Mouse (Mus musculus): ENCODE results near the gene Tunar. TPM values are rescaled to one million over a fixed set of nuclear protein-coding genes. Genes with fewer than 3 reads are reported as not detected.

Gene Tunar
- polyA plus RNA-seq, 1 experiment from 2014 or later = 3.1 TPM

DNA sequence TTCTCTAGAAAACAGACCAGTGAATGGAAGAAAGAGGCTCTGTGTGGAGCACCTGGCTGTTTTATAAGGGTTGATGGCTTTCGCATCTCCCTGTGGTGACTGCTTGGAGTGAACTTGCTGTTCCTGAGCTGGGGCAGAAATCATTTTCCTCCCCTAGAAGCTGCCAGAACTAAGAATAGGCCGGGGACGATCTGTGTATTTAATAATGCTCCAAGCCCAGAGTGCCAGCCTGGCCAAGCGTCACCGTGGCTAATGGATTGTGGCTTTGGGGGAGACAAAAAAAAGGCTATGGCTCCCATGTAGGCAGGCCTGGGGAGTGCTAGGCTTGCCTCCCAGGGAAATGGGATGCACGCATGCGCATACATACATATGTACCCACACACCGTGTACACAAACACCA is 80.2 kb downstream of the Tunar start:
- no peak overlapping the region for H3K4me3 ChIP-seq
- no peak overlapping the region for H3K4me2 ChIP-seq (replicated peaks)
- no peak overlapping the region for H3K9ac ChIP-seq
- 82% methylated on average over 8 of the region's 8 CpGs for WGBS
- H3K9me3 ChIP-seq (replicated peaks) = no peaks in the 10 kb centered on the region
- no peak for ATAC-seq (ENCODE audit: low FRiP score)
- H3K36me3 ChIP-seq = no peaks in the 10 kb centered on the region
- no peaks in the 10 kb centered on the region for H3K27me3 ChIP-seq
- no peak overlapping the region for H3K27ac ChIP-seq
- no peaks in the 10 kb centered on the region for H3K4me1 ChIP-seq

DNA sequence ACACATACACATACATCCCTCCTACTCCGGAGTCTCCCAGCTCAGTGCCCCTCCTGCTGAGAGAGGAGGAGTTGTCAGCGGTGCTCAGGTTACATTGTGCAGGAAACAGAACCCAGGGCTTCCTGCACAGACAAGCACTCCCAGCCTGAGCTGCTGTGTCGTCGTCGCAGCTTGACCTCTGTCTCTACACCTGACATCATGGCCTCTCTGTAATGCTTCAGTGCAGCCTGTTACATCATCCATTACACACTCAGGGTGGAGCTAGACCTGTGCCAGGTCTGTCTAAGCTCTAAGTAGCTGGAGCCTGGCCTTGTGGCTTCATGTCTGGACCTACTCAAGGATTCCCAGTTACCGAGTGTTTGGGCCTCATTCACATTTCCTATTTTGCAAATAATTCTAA is 86.8 kb downstream of the Tunar start:
- no peak for ATAC-seq (ENCODE audit: low FRiP score)
- no peaks in the 10 kb centered on the region for H3K36me3 ChIP-seq

DNA sequence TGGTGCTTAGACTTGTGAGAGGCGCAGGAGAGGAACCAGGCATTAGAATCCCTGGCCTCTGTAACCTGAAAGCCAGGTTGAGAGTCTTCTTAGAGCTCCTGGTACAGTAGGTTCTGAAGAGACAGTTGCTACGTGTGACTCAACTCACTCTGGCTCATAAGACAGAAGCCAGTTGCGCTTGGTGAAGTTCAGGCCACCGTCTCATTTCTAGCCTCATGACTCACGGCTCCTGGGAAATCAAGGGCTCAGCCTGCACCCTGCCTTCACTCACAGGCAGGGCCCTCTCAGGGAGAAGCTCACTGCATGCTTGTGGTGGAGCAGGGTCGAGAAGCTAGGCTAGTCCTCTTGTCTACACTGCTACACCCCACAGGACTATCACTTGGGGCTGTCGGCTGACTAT is 92.9 kb downstream of the Tunar start:
- WGBS = 84% methylated on average over 7 of the region's 7 CpGs
- Histone ChIP-seq H3K27ac (no peak overlapping the region), H3K4me2 (replicated peaks) (no peak overlapping the region), H3K27me3 (0 out of 2 replicates have a peak, but pooled peaks cover 4% of the 10 kb centered on the region), H3K36me3 (no peaks in the 10 kb centered on the region), H3K9me3 (replicated peaks) (no peaks in the 10 kb centered on the region), H3K9ac (no peak overlapping the region), H3K4me1 (no peaks in the 10 kb centered on the region; the same call in 1 of the 2 replicates), H3K4me3 (no peak overlapping the region)
- ATAC-seq (ENCODE audit: low FRiP score) = no peak

More for the DNA sequence above, 86.8 kb downstream of the Tunar start:
- H3K9me3 ChIP-seq (replicated peaks) = no peaks in the 10 kb centered on the region
- no peaks in the 10 kb centered on the region for H3K4me1 ChIP-seq
- WGBS = 51% methylated on average over 6 of the region's 6 CpGs
- no peak overlapping the region for H3K9ac ChIP-seq
- H3K27ac ChIP-seq = no peak overlapping the region
- H3K4me3 ChIP-seq = no peak overlapping the region
- H3K27me3 ChIP-seq = no peaks in the 10 kb centered on the region
- H3K4me2 ChIP-seq (replicated peaks) = no peak overlapping the region

DNA sequence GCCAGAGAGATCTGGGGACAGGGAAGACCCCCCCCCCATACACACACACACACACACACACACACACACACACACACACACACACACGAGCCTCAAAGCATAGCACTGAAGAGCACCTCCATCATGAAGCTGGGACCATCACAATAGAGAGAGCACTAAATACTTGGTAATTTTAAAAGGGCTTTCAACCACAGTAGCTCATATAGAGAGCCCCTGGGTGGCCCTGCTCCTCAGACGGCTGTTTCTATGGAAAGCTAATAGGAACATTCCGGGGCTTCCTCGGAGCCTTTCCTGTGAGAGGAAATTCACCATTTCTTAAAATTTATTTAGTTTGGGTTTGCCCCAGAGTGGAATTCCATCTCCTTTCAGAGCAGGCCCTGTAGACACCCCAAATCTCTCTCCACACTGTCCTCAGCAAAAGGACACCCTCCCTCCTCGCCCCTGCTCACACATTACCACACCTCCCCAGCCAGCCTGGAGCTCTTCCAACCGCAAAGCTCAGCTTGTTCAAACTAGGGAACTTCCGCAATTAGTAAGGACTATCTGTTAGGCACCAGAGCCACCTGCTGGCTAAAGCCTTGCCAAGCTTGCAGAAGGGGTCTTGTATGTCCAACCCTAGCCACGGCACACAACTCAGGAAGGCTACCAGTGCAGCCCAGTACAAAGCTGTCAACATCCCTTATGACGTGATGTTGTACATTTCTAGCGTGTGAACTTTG is 93.5 kb downstream of the Tunar start:
- WGBS = 32% methylated on average over 9 of the region's 10 CpGs
- peak; percentile 69; the same call in 1 of the 2 replicates for ATAC-seq (ENCODE audit: low FRiP score)
- Histone ChIP-seq H3K27me3 (0 out of 2 replicates have a peak, but pooled peaks cover 4% of the 10 kb centered on the region), H3K9ac (no peak overlapping the region), H3K27ac (no peak overlapping the region), H3K9me3 (replicated peaks) (no peaks in the 10 kb centered on the region), H3K4me3 (no peak overlapping the region), H3K36me3 (no peaks in the 10 kb centered on the region), H3K4me1 (no peaks in the 10 kb centered on the region; the same call in 1 of the 2 replicates), H3K4me2 (replicated peaks) (no peak overlapping the region)

DNA sequence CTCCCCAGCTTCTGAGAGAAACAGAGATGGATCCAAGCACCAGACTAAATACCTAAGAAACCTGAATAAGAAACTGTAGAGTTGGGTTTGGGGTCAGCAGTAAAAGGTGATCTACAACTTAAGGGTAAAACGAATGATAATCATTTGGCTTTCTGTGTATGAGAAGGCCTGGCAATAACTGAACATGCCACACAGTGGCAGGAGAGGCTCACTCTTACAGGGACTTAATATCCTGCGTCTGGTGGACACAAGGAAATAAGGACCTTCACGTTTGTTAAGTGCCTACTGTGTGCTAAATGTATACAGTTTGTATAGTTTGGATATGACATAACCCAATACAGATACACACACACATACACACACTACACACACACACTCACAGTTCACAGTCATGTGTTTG is 98.2 kb downstream of the Tunar start:
- 0 out of 2 replicates have a peak, but pooled peaks cover 4% of the 10 kb centered on the region for H3K27me3 ChIP-seq
- no peaks in the 10 kb centered on the region for H3K36me3 ChIP-seq
- no peak overlapping the region for H3K4me3 ChIP-seq
- H3K9ac ChIP-seq = no peak overlapping the region
- H3K9me3 ChIP-seq (replicated peaks) = no peaks in the 10 kb centered on the region
- no peak overlapping the region for H3K27ac ChIP-seq
- WGBS = 64% methylated on average over 3 of the region's 3 CpGs
- no peaks in the 10 kb centered on the region; the same call in 1 of the 2 replicates for H3K4me1 ChIP-seq
- ATAC-seq (ENCODE audit: low FRiP score) = no peak
- H3K4me2 ChIP-seq (replicated peaks) = no peak overlapping the region

DNA sequence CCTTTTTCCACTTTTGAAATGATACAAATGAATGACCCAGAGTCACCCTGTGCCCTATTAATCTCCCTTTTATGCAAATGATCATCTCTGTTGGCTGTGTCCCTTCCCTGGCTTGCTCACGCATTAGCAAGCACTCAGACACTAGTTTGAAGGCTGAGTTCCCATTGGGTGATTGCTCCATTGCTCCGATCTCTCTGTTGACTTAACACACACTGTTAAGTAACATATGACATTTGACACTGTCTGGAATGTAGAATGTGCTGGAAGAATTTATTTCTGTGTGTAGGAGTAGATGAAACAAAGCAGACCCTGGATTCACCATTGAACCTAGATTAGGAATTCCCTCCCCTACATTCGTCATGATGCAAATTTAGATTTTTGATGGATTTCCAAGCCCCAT is 99.1 kb downstream of the Tunar start:
- H3K9ac ChIP-seq = no peak overlapping the region
- H3K4me2 ChIP-seq (replicated peaks) = no peak overlapping the region
- no peaks in the 10 kb centered on the region for H3K36me3 ChIP-seq
- H3K27me3 ChIP-seq = 0 out of 2 replicates have a peak, but pooled peaks cover 4% of the 10 kb centered on the region
- no peak for ATAC-seq (ENCODE audit: low FRiP score)
- H3K27ac ChIP-seq = no peak overlapping the region
- no peaks in the 10 kb centered on the region for H3K4me1 ChIP-seq
- WGBS = 70% methylated on average over 3 of the region's 3 CpGs
- no peak overlapping the region for H3K4me3 ChIP-seq
- no peaks in the 10 kb centered on the region for H3K9me3 ChIP-seq (replicated peaks)

Other genes starting within 250 kb of the Tunar start
- gene Tcl1b2, start 187.9 kb upstream of the Tunar start, polyA plus RNA-seq (2016; fragmentation: Nextera tagmentation; extraction: Ambion mirVana) = not detected in 2 replicates
- gene Tcl1b1, start 174.2 kb upstream of the Tunar start, polyA plus RNA-seq (2016; fragmentation: Nextera tagmentation; extraction: Ambion mirVana) = not detected in 2 replicates
- gene Tcl1b5, start 157.5 kb upstream of the Tunar start, polyA plus RNA-seq (2016; fragmentation: Nextera tagmentation; extraction: Ambion mirVana) = not detected in 2 replicates
- not detected in 2 replicates for gene Tcl1b3, start 142.8 kb upstream of the Tunar start, polyA plus RNA-seq (2016; fragmentation: Nextera tagmentation; extraction: Ambion mirVana)
- gene Tcl1b4, start 131.9 kb upstream of the Tunar start, polyA plus RNA-seq (2016; fragmentation: Nextera tagmentation; extraction: Ambion mirVana) = not detected in 2 replicates
- not detected in 2 replicates for gene Tcl1, start 111.1 kb upstream of the Tunar start, polyA plus RNA-seq (2016; fragmentation: Nextera tagmentation; extraction: Ambion mirVana)
- 7.0 and 8.1 TPM in 2 replicates for gene D430019H16Rik, start 120.0 kb downstream of the Tunar start, polyA plus RNA-seq (2016; fragmentation: Nextera tagmentation; extraction: Ambion mirVana)
- 1.6 and 1.8 TPM in 2 replicates for gene Bdkrb2, start 229.4 kb downstream of the Tunar start, polyA plus RNA-seq (2016; fragmentation: Nextera tagmentation; extraction: Ambion mirVana)